Mouse (Mus musculus): ENCODE results near the gene Tmsb15b1. TPM values are rescaled to one million over a fixed set of nuclear protein-coding genes. Genes with fewer than 3 reads are reported as not detected.
"Not testable (repeated sequence)": the region's sequence is repeated elsewhere in the genome, so short reads cannot be mapped to it uniquely, and the experiment has no call there.

Tmsb15b1 gene
- polyA plus RNA-seq, 1 experiment from 2014 or later, result 21.6 TPM

DNA sequence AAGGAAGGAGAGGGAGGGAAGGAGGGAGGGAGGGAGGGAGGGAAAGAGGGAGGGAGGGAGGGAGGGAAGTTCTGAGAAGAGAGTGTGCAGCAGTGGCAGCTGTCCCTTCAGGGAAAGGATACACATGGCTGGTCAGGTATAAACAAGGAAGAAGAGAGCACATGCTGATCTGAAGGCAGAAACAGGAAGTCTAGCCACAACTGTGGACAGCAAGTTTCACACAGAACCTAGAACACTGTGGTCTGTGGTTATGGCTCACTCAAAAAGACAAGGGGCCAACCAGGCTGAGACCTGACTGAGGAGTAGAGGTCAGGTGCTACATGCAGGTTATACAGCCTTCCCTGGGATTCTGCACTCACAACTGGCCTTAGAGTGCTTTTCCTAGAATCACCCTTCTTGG lies 9.4 kb upstream of the Tmsb15b1 start:
- H3K27ac ChIP-seq (ENCODE audit: low read length), result no peak overlapping the region
- no peak for ATAC-seq

DNA sequence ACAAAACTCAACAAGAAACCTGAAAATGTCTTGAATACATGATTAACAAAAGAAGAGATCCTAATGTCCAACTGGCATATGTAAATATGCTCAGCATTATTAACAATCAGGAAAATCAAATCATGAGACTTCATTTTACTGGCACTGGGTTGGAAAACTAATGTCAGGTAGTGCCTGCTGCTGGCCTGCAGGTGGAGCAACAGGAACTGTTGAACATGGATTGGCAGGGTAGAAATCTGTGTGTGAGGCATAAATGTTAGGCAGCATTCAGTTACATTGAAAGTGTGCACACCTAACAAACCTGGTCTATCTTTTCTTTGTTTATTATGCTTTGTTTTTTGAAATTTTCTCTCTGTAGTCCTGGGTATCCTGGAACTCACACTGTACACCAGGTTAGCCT lies 1.9 kb upstream of the Tmsb15b1 start:
- Histone ChIP-seq H3K36me3 (ENCODE audit: control insufficient read depth, insufficient read depth, low read length) (no peaks in the 10 kb centered on the region), H3K4me3 (ENCODE audit: low read length) (no peak overlapping the region), H3K9ac (ENCODE audit: low read depth, low read length) (no peak overlapping the region), H3K4me2 (ENCODE audit: low read depth, low read length) (no peak overlapping the region), H3K27me3 (replicated peaks; ENCODE audit: control insufficient read depth, insufficient read depth, low read length) (no peaks in the 10 kb centered on the region), H3K27ac (ENCODE audit: low read length) (no peak overlapping the region), H3K4me1 (ENCODE audit: control insufficient read depth, insufficient read depth, low read length) (no peaks in the 10 kb centered on the region), H3K9me3 (ENCODE audit: control insufficient read depth, low read length) (no peaks in the 10 kb centered on the region)
- no peak for ATAC-seq

More for the DNA sequence above, 9.4 kb upstream of the Tmsb15b1 start:
- no peak overlapping the region for H3K4me3 ChIP-seq (ENCODE audit: low read length)
- H3K4me2 ChIP-seq (ENCODE audit: low read depth, low read length), result no peak overlapping the region
- H3K9me3 ChIP-seq (ENCODE audit: control insufficient read depth, low read length), result no peaks in the 10 kb centered on the region
- no peaks in the 10 kb centered on the region for H3K4me1 ChIP-seq (ENCODE audit: control insufficient read depth, insufficient read depth, low read length)
- H3K27me3 ChIP-seq (replicated peaks; ENCODE audit: control insufficient read depth, insufficient read depth, low read length), result no peaks in the 10 kb centered on the region
- H3K36me3 ChIP-seq (ENCODE audit: control insufficient read depth, insufficient read depth, low read length), result no peaks in the 10 kb centered on the region
- no peak overlapping the region for H3K9ac ChIP-seq (ENCODE audit: low read depth, low read length)

DNA sequence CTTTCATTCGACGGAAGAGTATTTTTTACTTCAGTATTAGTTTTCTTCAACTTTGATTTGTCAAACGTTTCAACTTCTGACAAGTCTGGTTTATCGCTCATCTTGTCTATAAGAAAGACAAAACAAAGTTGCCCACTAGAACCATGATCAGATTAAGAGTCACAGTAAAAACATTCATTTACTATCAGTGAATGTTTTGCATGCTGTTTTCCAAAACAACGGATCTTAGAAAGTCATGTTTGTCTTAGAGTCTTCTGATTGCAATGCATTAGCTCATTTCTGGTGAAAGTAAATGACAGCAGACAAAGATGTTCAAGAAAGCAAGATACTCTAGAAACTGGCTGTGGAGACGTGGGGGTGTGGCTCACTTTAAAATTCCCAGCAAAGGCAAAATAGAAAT lies 1.3 kb downstream of the Tmsb15b1 start, which contains the start of gene Tmsb15b2:
TSS of gene Tmsb15b2 (minus strand) at position 101 of the 400 bp plus-strand sequence.
- H3K4me1 ChIP-seq (ENCODE audit: control insufficient read depth, insufficient read depth, low read length); H3K9me3 ChIP-seq (ENCODE audit: control insufficient read depth, low read length); H3K27ac ChIP-seq (ENCODE audit: low read length); H3K36me3 ChIP-seq (ENCODE audit: control insufficient read depth, insufficient read depth, low read length); H3K27me3 ChIP-seq (replicated peaks; ENCODE audit: control insufficient read depth, insufficient read depth, low read length); ATAC-seq: not testable (repeated sequence)
- Histone ChIP-seq H3K4me3 (ENCODE audit: low read length) (peak within 1 kb of the TSS; percentile 48), H3K9ac (ENCODE audit: low read depth, low read length) (peak within 1 kb of the TSS; percentile 67), H3K4me2 (ENCODE audit: low read depth, low read length) (peak within 1 kb of the TSS; percentile 50)
- WGBS, result 82% methylated on average over 6 of the region's 6 CpGs

DNA sequence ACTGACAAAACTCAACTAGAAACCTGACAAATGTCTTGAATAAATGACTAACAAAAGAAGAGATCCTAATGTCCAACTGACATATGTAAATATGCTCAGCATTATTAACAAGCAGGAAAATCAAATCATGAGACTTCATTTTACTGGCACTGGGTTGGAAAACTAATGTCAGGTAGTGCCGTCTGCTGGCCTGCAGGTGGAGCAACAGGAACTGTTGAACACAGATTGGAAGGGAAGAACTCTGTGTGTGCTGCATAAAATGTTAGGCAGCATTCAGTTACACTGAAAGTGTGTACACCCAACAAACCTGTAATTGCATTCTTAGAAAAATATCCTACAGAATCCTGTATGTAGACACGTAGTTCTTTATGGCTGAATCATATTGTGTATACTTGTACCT lies 17.0 kb downstream of the Tmsb15b1 start:
- 27% methylated on average over 2 of the region's 2 CpGs for WGBS
- Histone ChIP-seq H3K4me2 (ENCODE audit: low read depth, low read length) (no peak overlapping the region), H3K9me3 (ENCODE audit: control insufficient read depth, low read length) (no peaks in the 10 kb centered on the region), H3K27ac (ENCODE audit: low read length) (no peak overlapping the region), H3K4me1 (ENCODE audit: control insufficient read depth, insufficient read depth, low read length) (no peaks in the 10 kb centered on the region), H3K36me3 (ENCODE audit: control insufficient read depth, insufficient read depth, low read length) (no peaks in the 10 kb centered on the region), H3K27me3 (replicated peaks; ENCODE audit: control insufficient read depth, insufficient read depth, low read length) (no peaks in the 10 kb centered on the region), H3K4me3 (ENCODE audit: low read length) (no peak overlapping the region), H3K9ac (ENCODE audit: low read depth, low read length) (no peak overlapping the region)
- ATAC-seq, result no peak

GRCm38 (mm10) chrX:136958300-136958699 lies 18.4 kb downstream of the Tmsb15b1 start:
- Histone ChIP-seq H3K4me2 (ENCODE audit: low read depth, low read length) (peak overlapping the region; percentile 42; the same call in 1 of the 2 replicates), H3K4me3 (ENCODE audit: low read length) (peak overlapping the region; percentile 36; the same call in 1 of the 2 replicates)
- H3K9me3 ChIP-seq (ENCODE audit: control insufficient read depth, low read length); H3K36me3 ChIP-seq (ENCODE audit: control insufficient read depth, insufficient read depth, low read length); H3K9ac ChIP-seq (ENCODE audit: low read depth, low read length); H3K27me3 ChIP-seq (replicated peaks; ENCODE audit: control insufficient read depth, insufficient read depth, low read length); H3K27ac ChIP-seq (ENCODE audit: low read length); H3K4me1 ChIP-seq (ENCODE audit: control insufficient read depth, insufficient read depth, low read length): not testable (repeated sequence)
- 56% methylated on average over 5 of the region's 5 CpGs for WGBS
- peak; percentile 58 for ATAC-seq

DNA sequence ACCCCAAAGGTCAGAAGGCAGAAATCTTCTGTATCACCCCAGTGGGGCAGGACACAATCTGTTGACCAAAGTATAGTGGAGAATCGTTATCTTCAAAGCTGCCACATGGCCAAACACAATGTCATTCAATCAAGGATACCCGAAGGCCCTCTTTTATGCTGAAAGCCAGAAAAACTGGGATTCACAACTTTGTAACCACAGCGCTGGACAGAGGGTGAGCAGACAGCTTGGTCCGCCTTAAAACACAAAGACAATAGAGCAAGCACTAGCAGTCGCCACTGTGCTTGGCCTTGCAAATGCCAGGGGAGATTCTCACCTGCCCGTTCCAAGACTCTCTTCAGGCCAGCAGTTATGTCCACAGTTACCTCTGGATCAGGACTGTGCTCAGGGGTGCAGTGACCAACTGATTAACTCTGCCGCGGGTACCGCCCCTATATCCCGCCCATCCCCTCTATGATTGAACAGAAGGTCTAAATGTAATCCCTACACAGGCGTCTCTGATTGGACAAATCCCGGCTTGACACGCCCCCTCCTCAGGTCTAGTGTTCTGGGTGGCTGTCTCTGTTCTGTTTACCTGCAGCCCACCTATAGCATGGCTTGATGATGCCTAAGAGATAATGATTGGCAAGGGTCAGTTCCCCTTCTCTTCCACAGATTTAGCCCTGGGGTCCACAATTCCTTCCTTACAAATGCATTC lies 18.9 kb downstream of the Tmsb15b1 start:
- H3K9ac ChIP-seq (ENCODE audit: low read depth, low read length), result not testable (repeated sequence)
- 19% methylated on average over 13 of the region's 13 CpGs for WGBS
- H3K4me2 ChIP-seq (ENCODE audit: low read depth, low read length), result peak overlapping the region; percentile 42

GRCm38 (mm10) chrX:136937985-136938384 lies 38.7 kb downstream of the Tmsb15b1 start:
- Histone ChIP-seq H3K9ac (ENCODE audit: low read depth, low read length) (no peak overlapping the region), H3K4me1 (ENCODE audit: control insufficient read depth, insufficient read depth, low read length) (no peaks in the 10 kb centered on the region), H3K4me3 (ENCODE audit: low read length) (no peak overlapping the region), H3K9me3 (ENCODE audit: control insufficient read depth, low read length) (no peaks in the 10 kb centered on the region), H3K4me2 (ENCODE audit: low read depth, low read length) (no peak overlapping the region), H3K27ac (ENCODE audit: low read length) (no peak overlapping the region), H3K36me3 (ENCODE audit: control insufficient read depth, insufficient read depth, low read length) (no peaks in the 10 kb centered on the region), H3K27me3 (replicated peaks; ENCODE audit: control insufficient read depth, insufficient read depth, low read length) (no peaks in the 10 kb centered on the region)
- ATAC-seq, result peak; percentile 100
- 16% methylated on average over 3 of the region's 3 CpGs for WGBS

More for the DNA sequence above, 18.9 kb downstream of the Tmsb15b1 start:
- H3K4me1 ChIP-seq (ENCODE audit: control insufficient read depth, insufficient read depth, low read length); H3K9me3 ChIP-seq (ENCODE audit: control insufficient read depth, low read length); H3K36me3 ChIP-seq (ENCODE audit: control insufficient read depth, insufficient read depth, low read length); H3K27ac ChIP-seq (ENCODE audit: low read length); H3K27me3 ChIP-seq (replicated peaks; ENCODE audit: control insufficient read depth, insufficient read depth, low read length): not testable (repeated sequence)
- ATAC-seq, result peak; percentile 98
- peak overlapping the region; percentile 36 for H3K4me3 ChIP-seq (ENCODE audit: low read length)

DNA sequence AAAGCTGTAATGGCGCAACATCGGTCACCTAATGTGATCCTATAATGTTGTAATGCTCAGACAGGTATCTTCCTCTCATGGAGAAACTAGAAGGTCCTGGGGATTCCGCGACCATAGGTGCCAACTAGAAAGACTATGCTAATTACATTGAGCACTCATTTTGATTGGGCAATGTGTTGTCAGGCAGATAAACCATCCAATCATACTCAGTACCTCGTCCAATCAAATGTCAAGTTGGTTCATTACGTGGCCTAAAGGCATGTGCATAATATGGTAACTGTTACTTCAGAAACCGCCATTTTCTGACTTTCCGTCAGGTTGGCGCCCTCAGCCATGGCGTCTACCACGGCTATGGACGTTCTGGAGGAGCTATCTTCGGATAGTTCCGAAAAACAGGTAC lies 49.6 kb downstream of the Tmsb15b1 start, which contains the start of gene H2bfm:
TSS of gene H2bfm (plus strand) at position 295 of the 400 bp plus-strand sequence.
- Histone ChIP-seq H3K36me3 (ENCODE audit: control insufficient read depth, insufficient read depth, low read length) (no peaks in the 10 kb centered on the region), H3K4me3 (ENCODE audit: low read length) (no peak within 1 kb of the TSS), H3K27me3 (replicated peaks; ENCODE audit: control insufficient read depth, insufficient read depth, low read length) (no peaks in the 10 kb centered on the region), H3K27ac (ENCODE audit: low read length) (no peak within 1 kb of the TSS), H3K4me2 (ENCODE audit: low read depth, low read length) (no peak within 1 kb of the TSS), H3K4me1 (ENCODE audit: control insufficient read depth, insufficient read depth, low read length) (no peaks in the 10 kb centered on the region), H3K9me3 (ENCODE audit: control insufficient read depth, low read length) (0 out of 2 replicates have a peak, but pooled peaks cover 3% of the 10 kb centered on the region), H3K9ac (ENCODE audit: low read depth, low read length) (no peak within 1 kb of the TSS)
- ATAC-seq, result no peak
- WGBS, result 93% methylated on average over 14 of the region's 14 CpGs

DNA sequence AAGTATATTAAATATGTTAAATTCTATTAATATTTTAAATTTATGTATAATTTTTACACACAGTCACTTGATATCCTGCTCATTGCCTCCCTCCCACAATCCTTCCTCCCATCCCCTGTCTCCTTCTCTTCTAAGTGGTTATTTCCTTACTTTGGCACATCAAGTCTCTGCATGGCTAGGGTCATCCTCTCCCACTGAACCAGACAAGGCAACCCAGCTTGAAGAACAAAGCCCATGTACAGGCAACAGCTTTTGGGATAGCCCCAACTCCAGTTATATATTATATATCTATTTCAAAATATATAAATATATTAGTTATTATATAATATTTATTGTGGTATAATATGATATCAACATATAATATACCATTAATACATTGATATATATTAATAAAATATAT lies 50.8 kb downstream of the Tmsb15b1 start:
- H3K36me3 ChIP-seq (ENCODE audit: control insufficient read depth, insufficient read depth, low read length), result no peaks in the 10 kb centered on the region
- H3K9ac ChIP-seq (ENCODE audit: low read depth, low read length), result no peak overlapping the region
- H3K9me3 ChIP-seq (ENCODE audit: control insufficient read depth, low read length), result 0 out of 2 replicates have a peak, but pooled peaks cover 3% of the 10 kb centered on the region
- no peak overlapping the region for H3K4me2 ChIP-seq (ENCODE audit: low read depth, low read length)
- H3K4me1 ChIP-seq (ENCODE audit: control insufficient read depth, insufficient read depth, low read length), result no peaks in the 10 kb centered on the region
- H3K27me3 ChIP-seq (replicated peaks; ENCODE audit: control insufficient read depth, insufficient read depth, low read length), result no peaks in the 10 kb centered on the region
- H3K4me3 ChIP-seq (ENCODE audit: low read length), result no peak overlapping the region
- H3K27ac ChIP-seq (ENCODE audit: low read length), result no peak overlapping the region
- no peak for ATAC-seq
